In genomic region chrX:161385791-161386190, GRCm38 (mm10) we compare ENCODE assay signal across 9 mouse cellular contexts.
DNase-seq lines count a peak whose midpoint lies in the region; ATAC-seq and TF ChIP-seq lines count a peak whose summit lies in the region.
"Had no signal": no experiment of that assay in that cellular context is flagged by ENCODE, and none has a peak within 500 bp of the region (broad histone marks: within the 10 kb centered on the region; RNA-seq: fewer than 3 reads in every experiment).

No protein-coding gene starts in this region.

- no peak overlapping the region for H3K4me2 ChIP-seq in hindbrain, embryonic 11.5 days (replicated peaks; ENCODE audit: low read depth, low read length)
- no peak overlapping the region for H3K4me2 ChIP-seq in hindbrain, embryonic 16.5 days (ENCODE audit: low read length)
- no peak overlapping the region for H3K4me2 ChIP-seq in kidney, postnatal 0 days (ENCODE audit: low read length)
- H3K4me2 ChIP-seq: limb, embryonic 13.5 days had no signal

- peak; percentile 61 for DNase-seq in hindbrain, embryonic 11.5 days (ENCODE audit: low spot score)
- peak; percentile 27 for DNase-seq in urinary bladder, postnatal 25 days (ENCODE audit: low spot score)
- no peak for DNase-seq in urinary bladder, adult 2 months (ENCODE audit: low spot score)
- peak; percentile 15 for DNase-seq in c-Kit-positive CD71-positive TER-119-positive erythroid progenitor cells, embryonic 14.5 days (ENCODE audit: low spot score)
- DNase-seq in kidney, postnatal 0 days (ENCODE audit: low spot score), result peak; percentile 0
- peak; percentile 56 for DNase-seq in retina, postnatal 1 day
- DNase-seq in right cerebral cortex, adult 18-20 months, result no peak

- ATAC-seq in hindbrain, embryonic 11.5 days (ENCODE audit: low FRiP score), result no peak
- no peak for ATAC-seq in hindbrain, embryonic 16.5 days
- no peak for ATAC-seq in kidney, postnatal 0 days (replicated peaks; ENCODE audit: low FRiP score, low read depth)

- H3K4me1 ChIP-seq in hindbrain, embryonic 11.5 days (replicated peaks; ENCODE audit: control insufficient read depth, insufficient read depth, low read length), result no peaks in the 10 kb centered on the region
- H3K4me1 ChIP-seq in hindbrain, embryonic 16.5 days (ENCODE audit: control insufficient read depth, insufficient read depth, low read depth, low read length), result no peaks in the 10 kb centered on the region
- H3K4me1 ChIP-seq in kidney, postnatal 0 days (replicated peaks; ENCODE audit: insufficient read depth, low read length), result no peaks in the 10 kb centered on the region
- H3K4me1 ChIP-seq: limb, embryonic 13.5 days had no signal

- H3K9ac ChIP-seq in hindbrain, embryonic 11.5 days (ENCODE audit: low read depth, low read length), result no peak overlapping the region
- H3K9ac ChIP-seq in hindbrain, embryonic 16.5 days (ENCODE audit: low read depth, low read length), result no peak overlapping the region
- H3K9ac ChIP-seq in kidney, postnatal 0 days (ENCODE audit: low read depth, low read length), result no peak overlapping the region
- H3K9ac ChIP-seq: limb, embryonic 13.5 days had no signal

- H3K4me3 ChIP-seq in hindbrain, embryonic 11.5 days (ENCODE audit: low read depth, low read length), result no peak overlapping the region
- H3K4me3 ChIP-seq in hindbrain, embryonic 16.5 days (ENCODE audit: low read length), result no peak overlapping the region
- H3K4me3 ChIP-seq in kidney, postnatal 0 days (replicated peaks; ENCODE audit: low read depth, low read length), result no peak overlapping the region
- H3K4me3 ChIP-seq: limb, embryonic 13.5 days had no signal

- TF ChIP-seq CTCF in kidney, postnatal 0 days (IDR thresholded peaks at IDR 0.05; ENCODE audit: low read depth), result peak; percentile 75

- no peaks in the 10 kb centered on the region for H3K9me3 ChIP-seq in hindbrain, embryonic 11.5 days (ENCODE audit: control insufficient read depth, low read length)
- H3K9me3 ChIP-seq in hindbrain, embryonic 16.5 days (ENCODE audit: control insufficient read depth, low read length), result no peaks in the 10 kb centered on the region
- H3K9me3 ChIP-seq in kidney, postnatal 0 days (replicated peaks; ENCODE audit: low read length), result no peaks in the 10 kb centered on the region
- H3K9me3 ChIP-seq: limb, embryonic 13.5 days had no signal

- H3K27ac ChIP-seq in hindbrain, embryonic 11.5 days (ENCODE audit: low read depth, low read length), result no peak overlapping the region
- H3K27ac ChIP-seq in hindbrain, embryonic 16.5 days (ENCODE audit: low read depth, low read length), result no peak overlapping the region
- H3K27ac ChIP-seq in kidney, postnatal 0 days, result no peak overlapping the region
- H3K27ac ChIP-seq: limb, embryonic 13.5 days had no signal

- H3K27me3 ChIP-seq in hindbrain, embryonic 11.5 days (ENCODE audit: control insufficient read depth, insufficient read depth, low read length), result no peaks in the 10 kb centered on the region; the same call in 1 of the 2 replicates
- no peaks in the 10 kb centered on the region; the same call in 1 of the 2 replicates for H3K27me3 ChIP-seq in hindbrain, embryonic 16.5 days (replicated peaks; ENCODE audit: control insufficient read depth, insufficient read depth, low read length)
- no peaks in the 10 kb centered on the region for H3K27me3 ChIP-seq in kidney, postnatal 0 days (ENCODE audit: insufficient read depth, low read length)

- H3K36me3 ChIP-seq in hindbrain, embryonic 11.5 days (ENCODE audit: control insufficient read depth, insufficient read depth, low read length), result no peaks in the 10 kb centered on the region
- no peaks in the 10 kb centered on the region for H3K36me3 ChIP-seq in hindbrain, embryonic 16.5 days (ENCODE audit: control insufficient read depth, insufficient read depth, low read length)
- no peaks in the 10 kb centered on the region for H3K36me3 ChIP-seq in kidney, postnatal 0 days (ENCODE audit: insufficient read depth, low read length)
- H3K36me3 ChIP-seq: limb, embryonic 13.5 days had no signal

- 39% methylated on average over 8 of the region's 8 CpGs for WGBS in hindbrain, embryonic 11.5 days
- 39% methylated on average over 8 of the region's 8 CpGs for WGBS in hindbrain, embryonic 16.5 days
- 52% methylated on average over 8 of the region's 8 CpGs for WGBS in kidney, postnatal 0 days

Comparison
In these comparisons a context has a peak if more than half of its experiments do, and no peak if none do; other contexts are left out.
1. DNase-seq: peak in hindbrain, embryonic 11.5 days (single experiment), urinary bladder, postnatal 25 days (single experiment), c-Kit-positive CD71-positive TER-119-positive erythroid progenitor cells, embryonic 14.5 days (single experiment), kidney, postnatal 0 days (single experiment) and retina, postnatal 1 day (single experiment); none in urinary bladder, adult 2 months (single experiment) and right cerebral cortex, adult 18-20 months (single experiment).